Mouse (Mus musculus) lung, adult 2 months (tissue): ENCODE data around the gene Gcc1. TPM values are rescaled to one million over a fixed set of nuclear protein-coding genes. Genes with fewer than 3 reads are reported as not detected.
A peak's percentile ranks its signal among the peaks of the same experiment; 100 is the strongest.

ENCODE experiments used
- DNase-seq: peaks from one replicate; pipeline ENCODE4 v3.0.0; 2022
- H3K4me1 ChIP-seq: fragments of 200-500 bp; 2 replicates; pipeline ENCODE4 v1.6.1; 2011; ENCODE audit warnings: low read length; ENCODE audit not compliant: control insufficient read depth, insufficient read depth
- H3K4me3 ChIP-seq: fragments of 200-500 bp; replicated peaks from 2 replicates; pipeline ENCODE3; 2011; ENCODE audit warnings: low read depth, mild to moderate bottlenecking, control low read depth, low read length; ENCODE audit errors: extremely low read depth
- CTCF ChIP-seq: fragments of 200-500 bp; IDR thresholded peaks from 2 replicates; pipeline ENCODE4 v1.5.1; 2011; ENCODE audit warnings: mild to moderate bottlenecking, low read length, control low read depth; ENCODE audit not compliant: insufficient read depth
- POLR2A ChIP-seq: fragments of 200-500 bp; IDR thresholded peaks from 2 replicates; pipeline ENCODE4 v1.6.1; 2011; ENCODE audit warnings: low read depth, mild to moderate bottlenecking, control low read depth, low read length, borderline replicate concordance; ENCODE audit errors: extremely low read depth
- WGBS: fragments of 180-500 bp; shearing (Covaris S2); methylation state at CpG from one replicate; pipeline ENCODE4 v1.1.7; 2018; 5-methylcytosine and 5-hydroxymethylcytosine counted together
- polyA plus RNA-seq: library from polyadenylated mRNA; depleted of rRNA; stranded (reverse); fragments of >200 nt; gene quantifications from 2 replicates; pipeline ENCODE4 v1.2.3, GENCODE M21; 2012

Gene Gcc1
- polyA plus RNA-seq, 1 experiment, result 9.3 TPM

- WGBS, result 17% methylated on average over 5 of the region's 5 CpGs
- no peaks in the 10 kb centered on the region for H3K4me1 ChIP-seq
- no peak for DNase-seq
- no peak for TF ChIP-seq CTCF
- TF ChIP-seq POLR2A, result no peak
- H3K4me3 ChIP-seq, result no peak overlapping the region
Measured at GRCm38 (mm10) chr6:28450481-28450880, 22.3 kb upstream of the Gcc1 start.

DNA sequence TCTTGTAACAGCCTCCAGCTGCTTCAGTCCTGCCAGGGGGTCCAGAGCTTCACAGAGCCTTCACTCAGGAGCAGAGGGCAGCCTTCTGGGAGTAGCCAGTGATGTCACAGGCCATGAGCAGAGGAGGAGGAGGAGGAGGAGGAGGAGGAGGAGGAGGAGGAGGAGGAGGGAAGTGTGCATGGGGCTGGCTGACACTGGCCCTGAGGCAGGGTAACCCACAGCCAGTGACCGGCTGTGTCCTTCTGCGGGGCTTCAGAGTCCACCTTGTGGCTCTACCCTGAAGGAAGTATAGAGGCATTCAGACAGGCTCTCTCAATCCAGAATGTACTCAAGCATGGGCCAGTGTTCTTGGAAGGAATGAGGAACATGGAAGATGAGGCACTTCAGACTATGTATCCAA is 21.1 kb upstream of the Gcc1 start, which contains the start of gene Pax4:
Gene Pax4, minus strand, starts transcription at position 101 of the 400 bp plus-strand sequence.
- TF ChIP-seq CTCF (no peak), POLR2A (no peak)
- Histone ChIP-seq H3K4me3 (no peak within 1 kb of the TSS), H3K4me1 (no peaks in the 10 kb centered on the region)
- no peak for DNase-seq
- 76% methylated on average over 2 of the region's 2 CpGs for WGBS

GRCm38 (mm10) chr6:28447937-28448336 is 19.7 kb upstream of the Gcc1 start:
- no peak for DNase-seq
- WGBS, result 72% methylated on average over 7 of the region's 7 CpGs
- no peak overlapping the region for H3K4me3 ChIP-seq
- H3K4me1 ChIP-seq, result no peaks in the 10 kb centered on the region
- TF ChIP-seq CTCF (no peak), POLR2A (no peak)

DNA sequence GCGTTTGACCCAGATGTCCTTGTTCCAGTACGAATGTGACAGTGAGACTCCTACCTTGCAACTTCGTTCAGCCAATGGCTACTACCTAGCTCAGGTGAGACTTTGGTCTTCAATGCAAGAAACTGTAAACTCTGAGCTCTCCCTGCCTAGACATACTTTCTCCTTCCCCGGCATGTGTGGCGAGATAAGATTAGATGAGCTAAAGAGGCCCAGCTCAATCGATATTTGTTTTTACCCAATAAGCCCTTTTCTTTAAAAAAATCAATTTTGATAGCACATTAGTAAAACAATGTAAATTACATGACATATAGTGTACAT is 3.3 kb upstream of the Gcc1 start:
- TF ChIP-seq CTCF, result no peak
- no peak for TF ChIP-seq POLR2A
- 69% methylated on average over 6 of the region's 6 CpGs for WGBS
- H3K4me1 ChIP-seq, result no peaks in the 10 kb centered on the region
- DNase-seq, result no peak
- H3K4me3 ChIP-seq, result no peak overlapping the region

GRCm38 (mm10) chr6:28430795-28431537 is 2.8 kb upstream of the Gcc1 start:
- TF ChIP-seq POLR2A (no peak), CTCF (no peak)
- Histone ChIP-seq H3K4me3 (no peak overlapping the region), H3K4me1 (no peaks in the 10 kb centered on the region)
- DNase-seq, result peak; percentile 50
- WGBS, result 73% methylated on average over 10 of the region's 10 CpGs

DNA sequence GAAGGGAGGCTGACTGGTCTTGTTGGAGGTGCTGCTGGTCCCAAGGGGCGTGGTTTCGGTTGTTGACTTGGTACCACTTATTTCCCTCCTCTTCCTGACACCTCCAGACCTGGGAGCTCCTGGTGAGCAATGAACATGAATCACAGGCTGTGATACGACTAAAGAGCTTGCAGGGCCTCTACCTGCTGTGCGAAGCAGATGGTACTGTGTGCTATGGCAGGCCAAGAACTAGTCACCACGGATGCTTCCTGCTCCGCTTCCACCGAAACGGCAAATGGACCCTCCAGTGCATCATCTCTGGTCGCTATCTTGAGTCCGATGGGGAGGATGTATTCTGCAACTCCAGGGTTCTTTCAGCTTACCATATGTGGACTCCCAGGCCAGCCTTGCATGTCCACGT is 1.7 kb upstream of the Gcc1 start:
- no peaks in the 10 kb centered on the region for H3K4me1 ChIP-seq
- no peak for DNase-seq
- WGBS, result 88% methylated on average over 11 of the region's 11 CpGs
- H3K4me3 ChIP-seq, result no peak overlapping the region
- TF ChIP-seq POLR2A (no peak), CTCF (no peak)

DNA sequence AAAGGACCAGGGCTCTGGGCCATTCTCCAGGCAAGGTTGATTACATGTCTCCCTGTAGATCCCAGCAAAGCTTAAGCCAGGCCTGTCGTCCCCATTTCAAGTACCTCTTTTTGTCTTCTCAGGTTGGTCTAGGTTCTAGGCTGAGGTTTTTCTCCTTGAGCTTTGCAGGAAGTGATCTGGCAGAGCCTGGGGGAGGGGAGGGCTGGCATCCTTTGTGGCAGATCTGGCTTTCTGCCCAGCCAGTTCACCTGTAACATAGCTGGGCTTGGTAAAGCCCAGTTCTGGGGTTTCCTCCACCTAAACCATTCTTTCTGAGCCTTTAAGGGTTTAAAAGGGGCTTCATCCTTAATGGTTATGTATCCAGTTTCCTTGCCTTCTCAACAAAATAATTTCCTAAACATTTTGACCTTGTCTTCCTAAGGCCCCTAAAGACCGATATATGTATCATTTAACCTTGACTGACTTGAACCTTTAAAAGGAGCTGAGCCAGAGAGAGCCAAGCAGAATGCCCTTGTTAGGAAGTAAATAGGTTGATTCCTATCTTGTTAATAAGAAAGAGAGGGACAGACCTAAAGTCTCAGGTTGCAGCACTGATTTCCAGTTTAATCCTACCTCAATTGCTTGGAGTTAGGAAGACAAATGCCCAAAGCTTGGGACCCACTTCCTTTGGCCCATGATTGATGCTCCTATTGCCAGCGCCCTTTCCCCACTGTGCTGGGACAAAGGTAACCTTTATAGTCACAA is 922 bp downstream of the Gcc1 start, which contains the start of gene Fscn3:
Gene Fscn3, plus strand, starts transcription at position 694 of the 744 bp plus-strand sequence.
- WGBS, result 66% methylated on average over 3 of the region's 3 CpGs
- Histone ChIP-seq H3K4me3 (no peak within 1 kb of the TSS), H3K4me1 (peaks cover 4% of the 10 kb centered on the region; the same call in 1 of the 2 replicates)
- DNase-seq, result peak; percentile 11
- no peak for TF ChIP-seq CTCF
- TF ChIP-seq POLR2A, result no peak

DNA sequence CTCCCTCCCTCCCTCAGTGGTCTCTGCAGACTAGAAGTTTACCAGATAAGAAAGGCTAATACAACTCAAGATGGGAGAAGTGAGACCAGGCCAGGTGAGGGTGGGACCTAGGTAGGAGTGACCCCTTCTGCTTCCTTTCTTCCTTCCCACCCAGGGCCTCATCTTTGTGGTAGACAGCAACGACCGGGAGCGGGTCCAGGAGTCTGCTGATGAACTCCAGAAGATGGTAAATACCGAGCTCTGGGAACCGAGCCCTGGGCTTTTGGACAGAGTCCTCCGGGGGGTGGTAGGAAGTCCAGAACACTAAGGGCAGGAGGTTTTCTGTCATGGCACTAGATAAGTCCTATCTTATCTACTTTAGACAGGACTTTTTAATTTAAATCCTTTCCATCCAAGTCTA is 3.2 kb downstream of the Gcc1 start:
- no peak for TF ChIP-seq CTCF
- TF ChIP-seq POLR2A, result no peak
- no peak overlapping the region for H3K4me3 ChIP-seq
- WGBS, result 67% methylated on average over 6 of the region's 6 CpGs
- peaks cover 13% of the 10 kb centered on the region; the same call in 1 of the 2 replicates for H3K4me1 ChIP-seq
- DNase-seq, result no peak

GRCm38 (mm10) chr6:28423767-28424695 is 4.2 kb downstream of the Gcc1 start:
- no peak for TF ChIP-seq POLR2A
- H3K4me1 ChIP-seq, result peaks cover 17% of the 10 kb centered on the region; the same call in 1 of the 2 replicates
- H3K4me3 ChIP-seq, result peak overlapping the region; percentile 74
- 7% methylated on average over 45 of the region's 46 CpGs for WGBS
- peak; percentile 68 for DNase-seq
